Mouse (Mus musculus): ENCODE data around the gene Foxl2.

The Foxl2 gene

GRCm38 (mm10) chr9:98962478-98963142 is 7.5 kb downstream of the Foxl2 start:
- no peak for DNase-seq

GRCm38 (mm10) chr9:98963661-98964060 is 8.6 kb downstream of the Foxl2 start:
- no peak for DNase-seq

GRCm38 (mm10) chr9:98965084-98965483 is 10.0 kb downstream of the Foxl2 start:
- DNase-seq: no peak

- DNase-seq: no peak
Observed at GRCm38 (mm10) chr9:98973101-98973521, 18.0 kb downstream of the Foxl2 start.

- no peak for DNase-seq
Observed at GRCm38 (mm10) chr9:98973561-98973960, 18.5 kb downstream of the Foxl2 start.

GRCm38 (mm10) chr9:98974898-98975297 is 19.8 kb downstream of the Foxl2 start:
- no peak for DNase-seq

GRCm38 (mm10) chr9:98976081-98976480 is 21.0 kb downstream of the Foxl2 start:
- no peak for DNase-seq

DNA sequence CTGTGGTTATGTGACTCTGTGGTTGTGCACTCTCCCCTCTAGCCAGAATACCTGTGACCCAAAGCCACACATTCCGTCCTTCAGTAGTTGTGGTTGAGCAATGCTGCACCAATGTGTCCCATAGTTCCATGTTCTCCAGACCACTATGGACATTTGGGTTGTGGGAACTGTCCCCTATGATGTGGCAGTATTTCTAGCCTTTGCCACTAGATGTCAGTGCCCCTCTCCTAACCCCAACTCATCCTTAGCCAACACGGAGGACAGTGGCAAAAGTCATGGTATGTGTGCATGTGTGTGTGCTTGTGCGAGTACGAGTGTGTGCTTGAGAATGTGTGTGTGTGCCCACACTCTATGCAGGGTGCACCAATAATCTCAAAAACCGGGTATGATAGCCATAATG is 21.4 kb downstream of the Foxl2 start:
- no peak for DNase-seq

DNA sequence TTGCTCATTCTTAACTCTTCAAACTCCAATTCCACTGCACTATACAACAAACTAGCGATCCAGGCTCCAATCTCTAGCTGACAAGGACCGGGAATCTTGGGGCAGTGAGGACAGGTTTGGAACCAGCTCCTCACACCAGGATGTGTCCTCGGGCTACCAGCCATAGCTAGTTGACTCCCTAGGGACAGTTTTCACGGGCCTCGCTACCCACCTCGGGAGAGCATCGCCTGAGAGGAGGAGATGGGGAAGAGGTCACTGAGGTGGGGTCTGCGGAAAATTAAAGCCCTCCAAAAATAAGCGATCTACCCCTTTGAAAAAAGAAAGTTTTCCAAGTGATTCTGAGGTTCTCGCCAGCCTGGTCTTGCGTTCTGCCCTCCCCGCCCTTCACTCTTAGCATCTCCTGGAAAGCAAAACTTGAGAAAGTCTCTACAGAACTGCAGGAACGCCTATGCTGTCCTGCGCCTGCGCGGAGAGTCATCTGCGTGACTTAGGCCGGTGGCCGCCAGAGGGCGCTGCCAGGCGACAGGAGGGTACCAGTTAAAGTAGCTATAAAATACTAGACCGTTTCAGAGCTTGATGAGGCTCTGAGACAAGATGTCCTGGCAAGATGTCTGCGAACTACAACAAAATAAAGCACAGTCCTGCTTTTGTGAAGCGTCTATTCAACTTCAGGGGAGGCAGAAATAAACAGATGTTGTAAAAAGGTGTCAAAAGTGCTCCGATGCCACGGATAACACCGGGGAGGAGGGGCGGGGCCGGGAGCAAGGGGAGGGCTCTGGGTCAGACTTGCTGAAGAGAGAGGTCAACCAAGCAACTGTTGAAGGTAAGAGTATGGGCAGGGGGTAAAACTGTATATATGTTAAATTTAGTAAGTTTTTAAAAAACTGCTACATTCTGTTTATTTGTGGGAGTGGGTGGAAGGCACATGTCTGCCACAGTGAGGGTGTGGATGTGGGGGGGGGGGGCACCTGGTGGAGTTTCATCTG is 24.6 kb downstream of the Foxl2 start:
- DNase-seq: peak; percentile 78 to 91

- peak; percentile 99 to 100 for DNase-seq
Observed at GRCm38 (mm10) chr9:98985800-98986475, 30.9 kb downstream of the Foxl2 start, which contains the start of gene Faim. Gene Faim, plus strand, starts transcription at chr9:98986373.

GRCm38 (mm10) chr9:98986476-98987096 is 31.5 kb downstream of the Foxl2 start:
- DNase-seq: no peak

- DNase-seq: no peak
Observed at GRCm38 (mm10) chr9:98987131-98987530, 32.0 kb downstream of the Foxl2 start.

GRCm38 (mm10) chr9:98994103-98994502 is 39.0 kb downstream of the Foxl2 start:
- no peak for DNase-seq

- DNase-seq: no peak
Observed at GRCm38 (mm10) chr9:98999881-99000339, 44.8 kb downstream of the Foxl2 start.

DNA sequence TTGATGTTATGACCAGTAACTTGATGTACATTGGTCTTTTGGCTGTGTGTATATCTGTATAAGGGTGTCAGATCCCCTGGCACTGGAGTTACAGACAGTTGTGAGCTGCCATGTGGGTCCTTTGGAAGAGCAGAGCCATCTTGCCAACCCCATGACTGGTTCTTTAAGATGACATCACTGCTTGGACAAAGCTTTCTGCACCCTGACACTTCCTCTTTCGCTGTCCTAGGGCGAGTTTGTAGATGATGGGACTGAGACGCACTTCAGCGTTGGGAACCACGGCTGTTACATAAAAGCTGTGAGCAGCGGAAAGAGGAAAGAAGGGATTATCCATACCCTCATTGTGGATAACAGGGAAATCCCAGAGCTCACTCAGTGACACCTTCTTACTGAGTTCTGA is 46.2 kb downstream of the Foxl2 start:
- no peak for DNase-seq
